8 mouse cellular contexts compared by ENCODE assay signal in the genomic region with DNA sequence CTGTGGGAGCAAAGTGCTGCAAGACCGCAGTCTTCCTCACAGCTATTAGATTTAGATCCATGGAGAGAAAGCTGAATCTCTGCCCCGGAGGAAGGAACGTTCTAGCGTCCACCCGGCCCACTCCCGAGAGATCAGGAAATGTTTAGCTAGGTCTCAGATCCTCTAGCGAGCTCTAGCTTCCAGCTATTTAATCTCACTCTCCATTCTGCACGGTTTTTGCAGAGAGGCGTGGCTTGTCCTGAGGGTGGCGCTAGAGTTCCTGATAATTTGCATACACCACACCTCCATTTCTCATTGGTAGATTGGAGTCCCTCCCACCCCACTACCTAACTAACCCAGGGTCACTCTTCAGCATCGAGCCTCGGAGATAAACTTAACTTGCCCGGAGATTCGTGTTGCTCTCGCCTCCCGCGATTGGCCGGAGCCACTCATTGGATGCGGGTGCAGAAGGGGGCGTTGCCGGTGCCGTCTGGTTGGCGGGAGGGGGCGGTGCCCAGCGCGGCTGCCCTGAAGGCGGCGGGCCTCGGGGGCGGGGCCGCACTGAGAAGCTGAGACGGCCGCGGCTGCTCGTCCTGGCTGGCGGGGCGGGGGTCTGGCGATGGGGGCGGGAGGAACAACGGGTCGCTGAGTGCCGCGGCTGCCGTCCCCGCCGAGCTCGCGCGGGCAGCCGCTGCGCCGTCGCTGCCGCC. TPM values are rescaled to one million over a fixed set of nuclear protein-coding genes. Genes with fewer than 3 reads are reported as not detected.
DNase-seq lines count a peak whose midpoint lies in the region; ATAC-seq and TF ChIP-seq lines count a peak whose summit lies in the region.

No protein-coding gene starts in this region.

- peak; percentile 95 to 97 for DNase-seq in CD8-positive naive resting alpha-beta T cell, adult 2 months (ENCODE audit: low read depth in 2 of 2, low spot score in 2 of 2)
- peak; percentile 95 for DNase-seq in c-Kit-positive CD71-negative TER-119-negative erythroid progenitor cells, embryonic 14.5 days (ENCODE audit: low read depth)
- peak; percentile 98 for DNase-seq in forebrain, embryonic 10.5 days (ENCODE audit: extremely low spot score, low spot score)
- DNase-seq in kidney, postnatal 25 days, result peak; percentile 98 to 100
- peak; percentile 86 to 89 (median 88) for DNase-seq in liver, embryonic 14.5 days (ENCODE audit: low read depth in 3 of 3, low spot score in 3 of 3)
- DNase-seq in neural tube, embryonic 11.5 days (ENCODE audit: low spot score), result peak; percentile 98
- DNase-seq in stomach, postnatal 0 days (ENCODE audit: low spot score), result peak; percentile 99

- TF ChIP-seq EP300 in liver, embryonic 14.5 days (IDR thresholded peaks at IDR 0.05; ENCODE audit: low read depth), result no peak
- no peak for TF ChIP-seq EP300 in stomach, postnatal 0 days (optimal IDR thresholded peaks at IDR 0.05)

- peak overlapping the region; percentile 79 for H3K9ac ChIP-seq in heart, embryonic 15.5 days
- no peak overlapping the region; the same call in 1 of the 2 replicates for H3K9ac ChIP-seq in liver, embryonic 14.5 days (replicated peaks)
- H3K9ac ChIP-seq in neural tube, embryonic 11.5 days (ENCODE audit: low read length), result peak overlapping the region; percentile 83
- peak overlapping the region; percentile 87 for H3K9ac ChIP-seq in stomach, postnatal 0 days (ENCODE audit: low read length)

- no peaks in the 10 kb centered on the region for H3K9me3 ChIP-seq in forebrain, embryonic 10.5 days
- no peaks in the 10 kb centered on the region for H3K9me3 ChIP-seq in heart, embryonic 15.5 days (replicated peaks)
- no peaks in the 10 kb centered on the region for H3K9me3 ChIP-seq in liver, embryonic 14.5 days (ENCODE audit: control insufficient read depth, low read length)
- H3K9me3 ChIP-seq in neural tube, embryonic 11.5 days (ENCODE audit: control insufficient read depth, low read length), result no peaks in the 10 kb centered on the region
- H3K9me3 ChIP-seq in stomach, postnatal 0 days (ENCODE audit: control insufficient read depth, low read length), result no peaks in the 10 kb centered on the region

- TF ChIP-seq CTCF in liver, embryonic 14.5 days (IDR thresholded peaks at IDR 0.05; ENCODE audit: low read depth), result peak; percentile 63
- peak; percentile 84 for TF ChIP-seq CTCF in stomach, postnatal 0 days (IDR thresholded peaks at IDR 0.05; ENCODE audit: low read depth)

- H3K36me3 ChIP-seq in forebrain, embryonic 10.5 days (replicated peaks), result no peaks in the 10 kb centered on the region
- no peaks in the 10 kb centered on the region for H3K36me3 ChIP-seq in heart, embryonic 15.5 days
- no peaks in the 10 kb centered on the region for H3K36me3 ChIP-seq in liver, embryonic 14.5 days (replicated peaks; ENCODE audit: control insufficient read depth, insufficient read depth, low read depth)
- no peaks in the 10 kb centered on the region for H3K36me3 ChIP-seq in neural tube, embryonic 11.5 days (ENCODE audit: control insufficient read depth, insufficient read depth, low read length)
- H3K36me3 ChIP-seq in stomach, postnatal 0 days (ENCODE audit: control insufficient read depth, insufficient read depth, low read length), result no peaks in the 10 kb centered on the region

- H3K4me1 ChIP-seq in forebrain, embryonic 10.5 days, result peaks cover 11% of the 10 kb centered on the region
- H3K4me1 ChIP-seq in heart, embryonic 15.5 days (replicated peaks), result peaks cover 10% of the 10 kb centered on the region
- H3K4me1 ChIP-seq in liver, embryonic 14.5 days (replicated peaks; ENCODE audit: control insufficient read depth in 2 of 2, insufficient read depth in 2 of 2, low read length in 1 of 2), result peaks cover 0 to 2% of the 10 kb centered on the region in 2 experiments; a peak in 1 of 4 replicates
- H3K4me1 ChIP-seq in neural tube, embryonic 11.5 days (ENCODE audit: control insufficient read depth, insufficient read depth, low read length), result no peaks in the 10 kb centered on the region
- no peaks in the 10 kb centered on the region for H3K4me1 ChIP-seq in stomach, postnatal 0 days (replicated peaks; ENCODE audit: control insufficient read depth, insufficient read depth)

- 0% methylated on average over 53 of the region's 54 CpGs for WGBS in forebrain, embryonic 10.5 days
- under 1% methylated on average over 54 of the region's 54 CpGs for WGBS in heart, embryonic 15.5 days
- WGBS in liver, embryonic 14.5 days (ENCODE audit: insufficient replicate concordance), result under 1% methylated on average over 54 of the region's 54 CpGs
- WGBS in neural tube, embryonic 11.5 days, result under 1% methylated on average over 30 of the region's 54 CpGs
- under 1% methylated on average over 43 of the region's 54 CpGs for WGBS in stomach, postnatal 0 days

- peak overlapping the region; percentile 95 for H3K4me3 ChIP-seq in forebrain, embryonic 10.5 days
- peak overlapping the region; percentile 71 for H3K4me3 ChIP-seq in heart, embryonic 15.5 days
- H3K4me3 ChIP-seq in liver, embryonic 14.5 days (ENCODE audit: insufficient read depth in 1 of 2, low read depth in 2 of 2, low read length in 2 of 2), result peak overlapping the region; percentile 57 to 66
- peak overlapping the region; percentile 82 for H3K4me3 ChIP-seq in neural tube, embryonic 11.5 days (ENCODE audit: low read depth, low read length)
- H3K4me3 ChIP-seq in stomach, postnatal 0 days (ENCODE audit: low read depth, low read length), result peak overlapping the region; percentile 90

- ATAC-seq in heart, embryonic 15.5 days (replicated peaks; ENCODE audit: insufficient number of reproducible peaks, insufficient read depth, low FRiP score, low read depth), result peak; percentile 98
- ATAC-seq in liver, embryonic 14.5 days (ENCODE audit: insufficient read depth), result peak; percentile 98
- ATAC-seq in neural tube, embryonic 11.5 days (ENCODE audit: insufficient read depth, low FRiP score, low TSS enrichment), result peak; percentile 98
- ATAC-seq in stomach, postnatal 0 days (ENCODE audit: low FRiP score, low TSS enrichment), result peak; percentile 99

- H3K27me3 ChIP-seq in forebrain, embryonic 10.5 days (ENCODE audit: poor library complexity, severe bottlenecking), result no peaks in the 10 kb centered on the region
- H3K27me3 ChIP-seq in heart, embryonic 15.5 days, result no peaks in the 10 kb centered on the region
- peaks cover 17% of the 10 kb centered on the region for H3K27me3 ChIP-seq in liver, embryonic 14.5 days (ENCODE audit: control insufficient read depth, insufficient read depth, low read length)
- H3K27me3 ChIP-seq in neural tube, embryonic 11.5 days (ENCODE audit: control insufficient read depth, insufficient read depth, low read length), result no peaks in the 10 kb centered on the region
- no peaks in the 10 kb centered on the region for H3K27me3 ChIP-seq in stomach, postnatal 0 days (ENCODE audit: control insufficient read depth, insufficient read depth, low read length)

- peak overlapping the region; percentile 81 for H3K4me2 ChIP-seq in heart, embryonic 15.5 days
- H3K4me2 ChIP-seq in liver, embryonic 14.5 days (ENCODE audit: low read depth), result peak overlapping the region; percentile 65
- H3K4me2 ChIP-seq in neural tube, embryonic 11.5 days (ENCODE audit: low read depth), result peak overlapping the region; percentile 70
- peak overlapping the region; percentile 80 for H3K4me2 ChIP-seq in stomach, postnatal 0 days (replicated peaks; ENCODE audit: low read depth)

- peak overlapping the region; percentile 96 for H3K27ac ChIP-seq in forebrain, embryonic 10.5 days
- peak overlapping the region; percentile 96 for H3K27ac ChIP-seq in heart, embryonic 15.5 days
- H3K27ac ChIP-seq in liver, embryonic 14.5 days, result peak overlapping the region; percentile 6; the same call in 1 of the 2 replicates
- peak overlapping the region; percentile 91 for H3K27ac ChIP-seq in neural tube, embryonic 11.5 days (ENCODE audit: low read depth, low read length)
- H3K27ac ChIP-seq in stomach, postnatal 0 days (replicated peaks), result peak overlapping the region; percentile 97

RNA-seq across cellular contexts. Expression of gene Sesn3, which starts 1.1 kb away (rescaled TPM):
- 14.7 and 16.8 TPM in 2 replicates for polyA plus RNA-seq in forebrain, embryonic 10.5 days (2016; fragmentation: Nextera tagmentation; extraction: Ambion mirVana)
- 10.2 and 10.6 TPM in 2 replicates for polyA plus RNA-seq in heart, embryonic 15.5 days (2015; fragmentation: Nextera tagmentation; extraction: Ambion mirVana)
- polyA plus RNA-seq in liver, embryonic 14.5 days (2012; rRNA removed), result 0.83 and 1.1 TPM in 2 replicates
- 1.4 and 1.8 TPM in 2 replicates for polyA plus RNA-seq in liver, embryonic 14.5 days (2014; fragmentation: Nextera tagmentation; extraction: Ambion mirVana)
- polyA plus RNA-seq in neural tube, embryonic 11.5 days (2014; fragmentation: Nextera tagmentation; extraction: Ambion mirVana), result 17.2 and 21.0 TPM in 2 replicates
- polyA plus RNA-seq in stomach, postnatal 0 days (2015; fragmentation: Nextera tagmentation; extraction: Ambion mirVana), result 6.6 and 8.2 TPM in 2 replicates

Comparison
In these comparisons a context has a peak if more than half of its experiments do, and no peak if none do; other contexts are left out.
1. Peak in every context shown above with its lines: DNase-seq, ATAC-seq, H3K4me3 ChIP-seq and H3K27ac ChIP-seq.
2. H3K27ac ChIP-seq: peak in every context shown above with its lines; median percentile 97 in stomach, postnatal 0 days; 96 in forebrain, embryonic 10.5 days; 96 in heart, embryonic 15.5 days; 91 in neural tube, embryonic 11.5 days; 6 in liver, embryonic 14.5 days.